Mouse (Mus musculus) heart, postnatal 0 days (tissue): Measurements from ENCODE around the gene Rps15a.

Source experiments
- CTCF ChIP-seq: IDR thresholded peaks from 2 replicates; pipeline ENCODE4 v1.5.1; 2016; ENCODE audit warnings: antibody characterized with exemption, control low read depth, low read depth
- EP300 ChIP-seq: IDR thresholded peaks from 2 replicates; pipeline ENCODE4 v1.6.1; 2016; ENCODE audit warnings: antibody characterized with exemption, low read depth

- TF ChIP-seq EP300 (no peak), CTCF (no peak)
Measured at GRCm38 (mm10) chr7:118123512-118124411, 7.8 kb upstream of the Rps15a start.
